Mouse (Mus musculus): ENCODE measurements at regions not wholly inside any gene's neighbourhood (a gene's known extent, or its start where the extent isn't known, plus 50 kb on each side); places are given as distances from the start of the nearest gene placed in this dataset.

DNA sequence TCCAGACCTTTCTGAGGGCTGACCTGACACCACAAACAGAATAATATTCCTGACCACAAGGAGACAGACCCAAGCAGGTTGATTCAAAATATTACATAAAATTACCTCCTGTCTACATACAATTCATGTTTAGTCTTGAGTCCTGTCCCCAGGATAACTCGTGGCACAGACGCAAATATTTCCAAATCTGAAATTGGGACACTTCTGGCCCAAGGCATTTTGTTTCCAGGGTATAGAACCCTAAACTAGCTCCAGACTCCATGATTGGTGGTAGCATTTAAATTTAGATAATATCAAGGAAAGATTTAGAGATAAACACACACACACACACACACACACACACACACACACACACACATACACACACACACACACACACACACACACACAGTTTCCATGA, 498.7 kb downstream of the Med13l start:
- no peak for TF ChIP-seq EP300 (IDR thresholded peaks at IDR 0.05; ENCODE audit: insufficient read depth, low read depth, low read length)
- no peak for TF ChIP-seq POLR2A (IDR thresholded peaks at IDR 0.05; ENCODE audit: insufficient read depth, low read length)
- no peak for TF ChIP-seq CTCF (IDR thresholded peaks at IDR 0.05; ENCODE audit: low read depth, low read length)
- Histone ChIP-seq H3K36me3 (ENCODE audit: control insufficient read depth, insufficient read depth, low read length, poor library complexity, severe bottlenecking) (no peaks in the 10 kb centered on the region), H3K9me3 (replicated peaks; ENCODE audit: control insufficient read depth, insufficient read depth, low read length, poor library complexity, severe bottlenecking) (no peaks in the 10 kb centered on the region), H3K9ac (ENCODE audit: low read depth, poor library complexity, severe bottlenecking) (no peak overlapping the region), H3K27me3 (ENCODE audit: control insufficient read depth, insufficient read depth, low read length, poor library complexity, severe bottlenecking) (peaks cover 4% of the 10 kb centered on the region; the same call in 1 of the 2 replicates), H3K4me1 (ENCODE audit: control insufficient read depth, insufficient read depth, low read length) (peaks cover 3% of the 10 kb centered on the region), H3K4me3 (ENCODE audit: low read depth, low read length) (no peak overlapping the region), H3K27ac (ENCODE audit: insufficient read depth, low read length) (no peak overlapping the region)

DNA sequence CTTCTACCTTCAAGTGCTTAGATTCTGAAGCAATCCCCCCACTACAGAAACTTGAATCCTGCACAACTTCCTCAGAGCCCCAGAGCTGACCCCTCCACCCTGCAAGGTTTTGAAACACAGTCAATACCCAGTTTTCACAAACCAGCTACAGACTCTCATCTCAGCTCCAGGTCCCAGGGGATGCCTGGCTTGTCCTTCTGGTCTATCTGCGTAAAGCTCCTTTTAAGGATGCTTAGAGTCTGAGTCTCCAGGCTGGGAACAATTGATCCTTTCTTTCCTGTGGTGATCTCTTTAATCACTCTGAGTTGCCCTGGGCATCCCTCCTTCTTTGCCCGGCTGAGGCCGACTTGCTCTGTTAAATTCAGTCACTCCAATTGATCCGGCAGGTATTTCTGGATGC, 500.4 kb downstream of the Med13l start:
- Histone ChIP-seq H3K9ac (ENCODE audit: low read depth, poor library complexity, severe bottlenecking) (no peak overlapping the region), H3K4me1 (ENCODE audit: control insufficient read depth, insufficient read depth, low read length) (peaks cover 1% of the 10 kb centered on the region), H3K4me3 (ENCODE audit: low read depth, low read length) (no peak overlapping the region), H3K36me3 (ENCODE audit: control insufficient read depth, insufficient read depth, low read length, poor library complexity, severe bottlenecking) (no peaks in the 10 kb centered on the region), H3K27ac (ENCODE audit: insufficient read depth, low read length) (no peak overlapping the region), H3K27me3 (ENCODE audit: control insufficient read depth, insufficient read depth, low read length, poor library complexity, severe bottlenecking) (peaks cover 4% of the 10 kb centered on the region; the same call in 1 of the 2 replicates), H3K9me3 (replicated peaks; ENCODE audit: control insufficient read depth, insufficient read depth, low read length, poor library complexity, severe bottlenecking) (no peaks in the 10 kb centered on the region)
- TF ChIP-seq EP300 (IDR thresholded peaks at IDR 0.05; ENCODE audit: insufficient read depth, low read depth, low read length) (no peak), POLR2A (IDR thresholded peaks at IDR 0.05; ENCODE audit: insufficient read depth, low read length) (no peak), CTCF (IDR thresholded peaks at IDR 0.05; ENCODE audit: low read depth, low read length) (no peak)

DNA sequence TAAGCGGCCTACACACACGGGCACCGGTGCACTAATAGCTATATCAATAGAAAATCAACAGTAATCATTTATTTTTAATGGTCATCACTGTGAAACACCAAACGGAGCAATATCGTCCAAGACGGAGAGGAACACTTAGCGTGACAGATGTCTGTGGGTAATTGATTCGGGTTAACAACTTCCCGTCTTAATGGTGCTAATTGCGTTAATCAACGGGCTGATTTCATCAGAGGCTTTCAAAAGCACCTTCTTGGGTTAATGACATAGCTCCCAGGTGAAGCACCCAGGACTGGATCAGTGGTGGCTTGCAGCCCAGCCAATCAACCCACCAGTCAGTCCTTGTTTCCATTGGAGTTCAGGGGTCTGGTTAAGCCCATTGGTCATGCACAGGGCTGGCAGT, 502.0 kb downstream of the Med13l start:
- Histone ChIP-seq H3K9me3 (replicated peaks; ENCODE audit: control insufficient read depth, insufficient read depth, low read length, poor library complexity, severe bottlenecking) (no peaks in the 10 kb centered on the region), H3K4me1 (ENCODE audit: control insufficient read depth, insufficient read depth, low read length) (no peaks in the 10 kb centered on the region), H3K27me3 (ENCODE audit: control insufficient read depth, insufficient read depth, low read length, poor library complexity, severe bottlenecking) (no peaks in the 10 kb centered on the region), H3K27ac (ENCODE audit: insufficient read depth, low read length) (no peak overlapping the region), H3K9ac (ENCODE audit: low read depth, poor library complexity, severe bottlenecking) (no peak overlapping the region), H3K36me3 (ENCODE audit: control insufficient read depth, insufficient read depth, low read length, poor library complexity, severe bottlenecking) (no peaks in the 10 kb centered on the region), H3K4me3 (ENCODE audit: low read depth, low read length) (no peak overlapping the region)
- no peak for TF ChIP-seq POLR2A (IDR thresholded peaks at IDR 0.05; ENCODE audit: insufficient read depth, low read length)
- no peak for TF ChIP-seq CTCF (IDR thresholded peaks at IDR 0.05; ENCODE audit: low read depth, low read length)
- TF ChIP-seq EP300 (IDR thresholded peaks at IDR 0.05; ENCODE audit: insufficient read depth, low read depth, low read length) = no peak

DNA sequence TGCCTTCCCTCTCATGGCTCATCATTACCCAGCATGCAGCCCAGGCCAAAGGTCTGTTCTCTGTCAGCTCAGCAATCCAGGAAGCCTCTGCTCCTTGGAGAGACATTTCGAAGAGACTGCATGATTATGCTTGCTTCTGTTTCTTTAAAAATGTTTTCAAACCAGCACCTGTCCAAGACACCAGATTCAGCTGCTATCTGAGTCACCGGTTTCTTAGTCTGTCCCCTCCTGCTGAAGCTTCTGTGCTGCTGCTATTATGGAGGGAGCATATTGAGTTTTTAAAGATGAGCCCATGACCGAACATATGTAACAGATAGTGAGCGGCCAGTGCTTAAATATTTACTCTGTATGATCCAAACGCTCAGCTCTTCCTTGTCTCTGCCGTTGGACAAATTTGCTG, 506.2 kb downstream of the Med13l start:
- Histone ChIP-seq H3K27ac (ENCODE audit: insufficient read depth, low read length) (no peak overlapping the region), H3K9me3 (replicated peaks; ENCODE audit: control insufficient read depth, insufficient read depth, low read length, poor library complexity, severe bottlenecking) (no peaks in the 10 kb centered on the region), H3K27me3 (ENCODE audit: control insufficient read depth, insufficient read depth, low read length, poor library complexity, severe bottlenecking) (no peaks in the 10 kb centered on the region), H3K9ac (ENCODE audit: low read depth, poor library complexity, severe bottlenecking) (no peak overlapping the region), H3K36me3 (ENCODE audit: control insufficient read depth, insufficient read depth, low read length, poor library complexity, severe bottlenecking) (no peaks in the 10 kb centered on the region), H3K4me1 (ENCODE audit: control insufficient read depth, insufficient read depth, low read length) (no peaks in the 10 kb centered on the region), H3K4me3 (ENCODE audit: low read depth, low read length) (no peak overlapping the region)
- no peak for TF ChIP-seq CTCF (IDR thresholded peaks at IDR 0.05; ENCODE audit: low read depth, low read length)
- TF ChIP-seq POLR2A (IDR thresholded peaks at IDR 0.05; ENCODE audit: insufficient read depth, low read length) = no peak
- no peak for TF ChIP-seq EP300 (IDR thresholded peaks at IDR 0.05; ENCODE audit: insufficient read depth, low read depth, low read length)

DNA sequence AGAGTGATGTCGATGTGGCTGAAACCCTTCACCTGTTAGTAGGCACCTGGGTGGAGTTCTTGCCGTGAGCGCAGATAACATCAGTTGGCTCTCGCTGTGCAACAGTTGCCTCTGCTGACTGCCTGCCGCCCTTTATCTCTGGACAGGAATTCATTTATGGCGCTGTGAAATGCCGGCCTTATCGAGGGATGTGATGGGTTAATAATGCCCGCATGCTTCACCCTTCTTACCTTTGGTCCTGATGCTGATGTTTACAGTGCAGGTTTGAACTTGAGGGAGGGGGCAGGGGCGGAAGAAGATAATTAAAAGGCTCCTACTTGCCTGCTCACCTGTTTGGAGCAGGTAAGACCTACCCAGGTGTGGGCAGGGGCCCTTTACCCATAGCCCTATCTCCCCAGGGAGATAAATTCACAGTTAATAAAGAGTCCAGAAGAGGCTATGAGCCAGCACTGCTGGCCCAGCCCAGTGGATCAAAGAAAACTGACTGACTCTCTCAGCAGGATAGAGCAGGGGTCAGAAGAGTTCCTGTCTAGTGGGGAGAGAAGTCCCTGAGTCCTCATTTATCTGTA, 509.4 kb downstream of the Med13l start:
- TF ChIP-seq EP300 (IDR thresholded peaks at IDR 0.05; ENCODE audit: insufficient read depth, low read depth, low read length) (no peak), CTCF (IDR thresholded peaks at IDR 0.05; ENCODE audit: low read depth, low read length) (no peak), POLR2A (IDR thresholded peaks at IDR 0.05; ENCODE audit: insufficient read depth, low read length) (no peak)
- Histone ChIP-seq H3K9ac (ENCODE audit: low read depth, poor library complexity, severe bottlenecking) (no peak overlapping the region), H3K27ac (ENCODE audit: insufficient read depth, low read length) (no peak overlapping the region), H3K4me3 (ENCODE audit: low read depth, low read length) (no peak overlapping the region), H3K36me3 (ENCODE audit: control insufficient read depth, insufficient read depth, low read length, poor library complexity, severe bottlenecking) (no peaks in the 10 kb centered on the region), H3K9me3 (replicated peaks; ENCODE audit: control insufficient read depth, insufficient read depth, low read length, poor library complexity, severe bottlenecking) (no peaks in the 10 kb centered on the region), H3K27me3 (ENCODE audit: control insufficient read depth, insufficient read depth, low read length, poor library complexity, severe bottlenecking) (no peaks in the 10 kb centered on the region), H3K4me1 (ENCODE audit: control insufficient read depth, insufficient read depth, low read length) (no peaks in the 10 kb centered on the region)

DNA sequence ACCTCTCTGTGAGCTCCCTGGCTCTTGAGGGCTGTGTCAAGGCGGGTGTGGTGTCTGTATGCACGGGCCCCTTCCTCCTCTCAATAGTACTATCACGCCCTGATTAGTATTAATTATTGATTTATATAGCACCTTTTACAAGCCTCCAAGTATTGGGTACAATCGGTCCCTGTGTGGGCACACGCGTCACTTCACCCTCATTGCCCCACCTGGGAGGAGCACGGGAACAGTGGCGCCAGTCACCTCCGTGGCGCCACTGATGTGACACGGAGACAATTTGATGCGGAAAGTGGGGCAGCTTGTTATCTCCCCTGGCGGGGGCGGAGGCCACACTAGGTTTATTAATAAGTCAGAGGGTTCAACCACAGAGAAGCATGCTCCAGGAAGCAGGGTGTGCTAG, 512.2 kb downstream of the Med13l start:
- no peak for TF ChIP-seq CTCF (IDR thresholded peaks at IDR 0.05; ENCODE audit: low read depth, low read length)
- TF ChIP-seq EP300 (IDR thresholded peaks at IDR 0.05; ENCODE audit: insufficient read depth, low read depth, low read length) = no peak
- no peak for TF ChIP-seq POLR2A (IDR thresholded peaks at IDR 0.05; ENCODE audit: insufficient read depth, low read length)
- Histone ChIP-seq H3K9ac (ENCODE audit: low read depth, poor library complexity, severe bottlenecking) (no peak overlapping the region), H3K9me3 (replicated peaks; ENCODE audit: control insufficient read depth, insufficient read depth, low read length, poor library complexity, severe bottlenecking) (no peaks in the 10 kb centered on the region), H3K36me3 (ENCODE audit: control insufficient read depth, insufficient read depth, low read length, poor library complexity, severe bottlenecking) (no peaks in the 10 kb centered on the region), H3K4me1 (ENCODE audit: control insufficient read depth, insufficient read depth, low read length) (no peaks in the 10 kb centered on the region), H3K27me3 (ENCODE audit: control insufficient read depth, insufficient read depth, low read length, poor library complexity, severe bottlenecking) (no peaks in the 10 kb centered on the region), H3K27ac (ENCODE audit: insufficient read depth, low read length) (no peak overlapping the region), H3K4me3 (ENCODE audit: low read depth, low read length) (no peak overlapping the region)

Data from ES-Bruce4 (cell line).